Mouse (Mus musculus) kidney, embryonic 16.5 days (tissue): ENCODE data around the gene Ryr2. TPM values are rescaled to one million over a fixed set of nuclear protein-coding genes. Genes with fewer than 3 reads are reported as not detected.
"Not testable (repeated sequence)": the region's sequence is repeated elsewhere in the genome, so short reads cannot be mapped to it uniquely, and the experiment has no call there.

Experiments
- ATAC-seq: fragments of 200-750 bp; cut with Nextera tagmentation; 2 replicates; pipeline ENCODE4 v1.8.0; 2017; ENCODE audit warnings: moderate TSS enrichment; ENCODE audit not compliant: low FRiP score, low TSS enrichment
- H3K27ac ChIP-seq: fragments of 300-500 bp; sonication (generic); 2 replicates; pipeline ENCODE4 v1.5.1; 2014; ENCODE audit warnings: low read length
- H3K27me3 ChIP-seq: fragments of 300-500 bp; sonication (generic); 2 replicates; pipeline ENCODE4 v1.6.1; 2014; ENCODE audit warnings: low read length, control low read depth, mixed read lengths; ENCODE audit not compliant: insufficient read depth
- H3K36me3 ChIP-seq: fragments of 300-500 bp; sonication (generic); 2 replicates; pipeline ENCODE4 v1.6.1; 2014; ENCODE audit warnings: low read length, control low read depth, mixed read lengths; ENCODE audit not compliant: insufficient read depth
- H3K4me1 ChIP-seq: fragments of 300-500 bp; sonication (generic); 2 replicates; pipeline ENCODE4 v1.6.1; 2014; ENCODE audit warnings: low read length, control low read depth, mixed read lengths; ENCODE audit not compliant: insufficient read depth
- H3K4me2 ChIP-seq: fragments of 300-500 bp; sonication (generic); replicated peaks from 2 replicates; pipeline ENCODE4 v1.6.1; 2014; ENCODE audit warnings: low read depth, low read length
- H3K4me3 ChIP-seq: fragments of 300-500 bp; sonication (generic); 2 replicates; pipeline ENCODE4 v1.5.1; 2014; ENCODE audit warnings: mild to moderate bottlenecking, low read length
- H3K9ac ChIP-seq: fragments of 300-500 bp; sonication (generic); replicated peaks from 2 replicates; pipeline ENCODE4 v1.6.1; 2014; ENCODE audit warnings: low read length
- H3K9me3 ChIP-seq: fragments of 300-500 bp; sonication (generic); 2 replicates; pipeline ENCODE4 v1.6.1; 2016; ENCODE audit warnings: low read length, control low read depth
- WGBS: fragments of 180-500 bp; shearing (Covaris S2); extraction: QIAGEN DNeasy Blood & Tissue Kit; methylation state at CpG from one replicate; pipeline ENCODE4 v1.1.7; 2014; 5-methylcytosine and 5-hydroxymethylcytosine counted together
- polyA plus RNA-seq: library from polyadenylated mRNA; unstranded; fragments of >200 nt; fragmentation: Nextera tagmentation; extraction: Ambion mirVana; gene quantifications from 2 replicates; pipeline ENCODE4 v1.2.1, GENCODE M21; 2015

The Ryr2 gene
- polyA plus RNA-seq, 1 experiment from 2014 or later: 0.19 TPM

DNA sequence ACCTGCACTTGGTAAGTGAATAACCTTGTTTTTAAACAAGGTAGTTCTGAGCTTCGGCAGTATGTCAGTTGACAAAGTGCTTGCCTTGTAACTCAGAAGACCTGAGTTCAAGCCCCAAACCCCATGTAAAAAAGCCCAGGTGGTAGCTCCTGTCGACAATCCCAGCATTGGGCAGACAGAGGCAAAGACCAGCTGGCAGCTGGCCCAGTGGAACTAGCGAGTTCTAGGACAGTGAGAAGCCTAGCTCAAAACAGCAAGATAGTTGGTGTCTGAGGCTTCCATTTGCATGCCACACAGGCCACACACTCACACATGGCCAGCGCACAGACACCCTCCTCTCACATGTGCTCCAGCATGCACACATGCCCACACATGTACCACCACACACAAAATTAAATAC lies 129.1 kb downstream of the Ryr2 start:
- no peaks in the 10 kb centered on the region for H3K36me3 ChIP-seq
- H3K27ac ChIP-seq: no peak overlapping the region
- no peak overlapping the region for H3K4me2 ChIP-seq
- no peak overlapping the region for H3K9ac ChIP-seq
- no peaks in the 10 kb centered on the region for H3K27me3 ChIP-seq
- no peak for ATAC-seq
- H3K4me3 ChIP-seq: no peak overlapping the region
- H3K9me3 ChIP-seq: no peaks in the 10 kb centered on the region
- H3K4me1 ChIP-seq: no peaks in the 10 kb centered on the region
- 79% methylated on average over 4 of the region's 4 CpGs for WGBS

GRCm38 (mm10) chr13:11964391-11964790 lies 142.4 kb downstream of the Ryr2 start:
- ATAC-seq: no peak
- no peak overlapping the region for H3K27ac ChIP-seq
- no peak overlapping the region for H3K9ac ChIP-seq
- no peaks in the 10 kb centered on the region for H3K4me1 ChIP-seq
- no peaks in the 10 kb centered on the region for H3K27me3 ChIP-seq
- H3K36me3 ChIP-seq: no peaks in the 10 kb centered on the region
- no peak overlapping the region for H3K4me3 ChIP-seq
- no peak overlapping the region for H3K4me2 ChIP-seq
- H3K9me3 ChIP-seq: no peaks in the 10 kb centered on the region

- H3K27me3 ChIP-seq: no peaks in the 10 kb centered on the region
- no peak overlapping the region for H3K27ac ChIP-seq
- H3K4me2 ChIP-seq: no peak overlapping the region
- H3K4me1 ChIP-seq: no peaks in the 10 kb centered on the region
- H3K4me3 ChIP-seq: no peak overlapping the region
- H3K36me3 ChIP-seq: no peaks in the 10 kb centered on the region
- H3K9me3 ChIP-seq: no peaks in the 10 kb centered on the region
- ATAC-seq: peak; percentile 46; the same call in 1 of the 2 replicates
- no peak overlapping the region for H3K9ac ChIP-seq
These were observed 147.1 kb downstream of the Ryr2 start for GRCm38 (mm10) chr13:11959488-11960174.

- WGBS: 60% methylated on average over 3 of the region's 3 CpGs
- Histone ChIP-seq H3K4me2 (no peak overlapping the region), H3K9ac (no peak overlapping the region), H3K4me3 (no peak overlapping the region), H3K9me3 (no peaks in the 10 kb centered on the region), H3K27ac (no peak overlapping the region), H3K36me3 (no peaks in the 10 kb centered on the region), H3K27me3 (no peaks in the 10 kb centered on the region), H3K4me1 (no peaks in the 10 kb centered on the region)
- no peak for ATAC-seq
These were observed 147.9 kb downstream of the Ryr2 start for GRCm38 (mm10) chr13:11958854-11959253.

- no peak for ATAC-seq
- Histone ChIP-seq H3K27ac (no peak overlapping the region), H3K4me1 (no peaks in the 10 kb centered on the region), H3K9ac (no peak overlapping the region), H3K27me3 (no peaks in the 10 kb centered on the region), H3K4me3 (no peak overlapping the region), H3K36me3 (no peaks in the 10 kb centered on the region), H3K9me3 (no peaks in the 10 kb centered on the region), H3K4me2 (no peak overlapping the region)
- WGBS: 78% methylated on average over 4 of the region's 4 CpGs
These were observed 148.5 kb downstream of the Ryr2 start for GRCm38 (mm10) chr13:11958271-11958670.

DNA sequence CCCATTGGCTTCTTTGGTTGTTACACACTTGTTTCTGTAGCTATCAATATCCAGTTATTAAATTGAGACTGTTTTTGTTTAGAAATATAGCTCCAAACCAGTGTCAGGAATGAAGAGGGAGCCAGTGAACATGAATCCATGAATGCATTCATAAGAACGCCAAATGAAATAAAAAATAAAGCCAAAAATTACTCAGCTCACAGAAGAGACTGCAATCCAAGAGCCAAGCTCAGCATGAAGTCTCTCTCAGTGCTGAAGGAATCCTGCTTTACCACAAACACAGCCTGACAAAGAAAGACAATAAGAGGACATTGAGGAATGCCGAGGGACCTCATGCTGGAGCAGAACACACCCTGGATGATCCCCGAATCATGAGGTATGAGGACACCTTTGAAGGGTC lies 154.8 kb downstream of the Ryr2 start:
- 71% methylated on average over 3 of the region's 3 CpGs for WGBS

DNA sequence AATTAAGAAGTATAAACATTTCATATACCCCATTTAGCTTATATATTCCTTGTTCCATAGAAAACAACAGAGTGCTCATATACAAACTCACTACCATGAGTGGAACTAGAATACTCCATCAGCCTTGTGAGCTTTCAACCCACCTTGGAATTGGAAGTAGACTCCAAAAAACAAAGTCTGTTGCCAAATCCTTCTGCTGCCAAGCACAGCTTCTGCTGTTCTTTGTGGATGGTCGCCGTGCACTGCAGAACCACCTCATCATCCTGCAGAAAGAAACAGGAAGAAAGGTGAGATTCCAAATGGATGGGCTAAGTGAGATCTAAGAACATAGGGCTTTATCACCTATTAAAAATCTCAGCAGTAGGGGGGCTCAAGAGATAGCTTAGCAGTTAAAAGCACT lies 161.0 kb downstream of the Ryr2 start:
- Histone ChIP-seq H3K36me3 (no peaks in the 10 kb centered on the region), H3K4me2 (no peak overlapping the region), H3K27ac (no peak overlapping the region), H3K9me3 (no peaks in the 10 kb centered on the region), H3K27me3 (no peaks in the 10 kb centered on the region), H3K4me3 (no peak overlapping the region), H3K4me1 (no peaks in the 10 kb centered on the region), H3K9ac (no peak overlapping the region)
- 92% methylated on average over 2 of the region's 2 CpGs for WGBS
- ATAC-seq: no peak

More for the DNA sequence above, 154.8 kb downstream of the Ryr2 start:
- Histone ChIP-seq H3K4me3 (no peak overlapping the region), H3K9ac (no peak overlapping the region), H3K27me3 (no peaks in the 10 kb centered on the region), H3K36me3 (no peaks in the 10 kb centered on the region), H3K4me1 (no peaks in the 10 kb centered on the region), H3K9me3 (no peaks in the 10 kb centered on the region), H3K27ac (no peak overlapping the region), H3K4me2 (no peak overlapping the region)
- ATAC-seq: no peak

GRCm38 (mm10) chr13:11941724-11942123 lies 165.0 kb downstream of the Ryr2 start:
- Histone ChIP-seq H3K9me3 (no peaks in the 10 kb centered on the region), H3K4me1 (no peaks in the 10 kb centered on the region), H3K4me2 (no peak overlapping the region), H3K36me3 (no peaks in the 10 kb centered on the region), H3K9ac (no peak overlapping the region), H3K27ac (no peak overlapping the region), H3K4me3 (no peak overlapping the region), H3K27me3 (no peaks in the 10 kb centered on the region)
- no peak for ATAC-seq
- 78% methylated on average over 4 of the region's 4 CpGs for WGBS

GRCm38 (mm10) chr13:11934297-11935060 lies 172.3 kb downstream of the Ryr2 start:
- not testable (repeated sequence) for H3K36me3 ChIP-seq, H3K27me3 ChIP-seq, H3K27ac ChIP-seq, H3K4me3 ChIP-seq, H3K4me1 ChIP-seq, H3K9me3 ChIP-seq, H3K4me2 ChIP-seq, ATAC-seq, H3K9ac ChIP-seq
- 61% methylated on average over 3 of the region's 3 CpGs for WGBS

- ATAC-seq: no peak
- Histone ChIP-seq H3K9ac (no peak overlapping the region), H3K36me3 (no peaks in the 10 kb centered on the region), H3K27ac (no peak overlapping the region), H3K9me3 (no peaks in the 10 kb centered on the region), H3K4me1 (no peaks in the 10 kb centered on the region), H3K27me3 (no peaks in the 10 kb centered on the region), H3K4me2 (no peak overlapping the region), H3K4me3 (no peak overlapping the region)
These were observed 173.4 kb downstream of the Ryr2 start for GRCm38 (mm10) chr13:11933334-11933733.
